Mouse (Mus musculus) cortical plate, adult 2 months (tissue): ENCODE data around the gene Sox30.

Source experiments
- CTCF ChIP-seq: fragments of 200-500 bp; IDR thresholded peaks from 2 replicates; pipeline ENCODE4 v1.5.1; 2011; ENCODE audit warnings: mild to moderate bottlenecking, control low read depth, low read length; ENCODE audit not compliant: insufficient read depth; ENCODE audit errors: extremely low read depth
- POLR2A ChIP-seq: fragments of 200-500 bp; IDR thresholded peaks from 2 replicates; pipeline ENCODE4 v1.6.1; 2011; ENCODE audit warnings: mild to moderate bottlenecking, low read length, control low read depth; ENCODE audit not compliant: insufficient read depth; ENCODE audit errors: extremely low read depth

- no peak for TF ChIP-seq CTCF
- TF ChIP-seq POLR2A: no peak
Observed at GRCm38 (mm10) chr11:46062993-46063731, 83.1 kb downstream of the Sox30 start.
